Mouse (Mus musculus): Measurements from ENCODE around the gene Mrpl40.
"Not testable (repeated sequence)": the region's sequence is repeated elsewhere in the genome, so short reads cannot be mapped to it uniquely, and the experiment has no call there.

Mrpl40 gene

DNA sequence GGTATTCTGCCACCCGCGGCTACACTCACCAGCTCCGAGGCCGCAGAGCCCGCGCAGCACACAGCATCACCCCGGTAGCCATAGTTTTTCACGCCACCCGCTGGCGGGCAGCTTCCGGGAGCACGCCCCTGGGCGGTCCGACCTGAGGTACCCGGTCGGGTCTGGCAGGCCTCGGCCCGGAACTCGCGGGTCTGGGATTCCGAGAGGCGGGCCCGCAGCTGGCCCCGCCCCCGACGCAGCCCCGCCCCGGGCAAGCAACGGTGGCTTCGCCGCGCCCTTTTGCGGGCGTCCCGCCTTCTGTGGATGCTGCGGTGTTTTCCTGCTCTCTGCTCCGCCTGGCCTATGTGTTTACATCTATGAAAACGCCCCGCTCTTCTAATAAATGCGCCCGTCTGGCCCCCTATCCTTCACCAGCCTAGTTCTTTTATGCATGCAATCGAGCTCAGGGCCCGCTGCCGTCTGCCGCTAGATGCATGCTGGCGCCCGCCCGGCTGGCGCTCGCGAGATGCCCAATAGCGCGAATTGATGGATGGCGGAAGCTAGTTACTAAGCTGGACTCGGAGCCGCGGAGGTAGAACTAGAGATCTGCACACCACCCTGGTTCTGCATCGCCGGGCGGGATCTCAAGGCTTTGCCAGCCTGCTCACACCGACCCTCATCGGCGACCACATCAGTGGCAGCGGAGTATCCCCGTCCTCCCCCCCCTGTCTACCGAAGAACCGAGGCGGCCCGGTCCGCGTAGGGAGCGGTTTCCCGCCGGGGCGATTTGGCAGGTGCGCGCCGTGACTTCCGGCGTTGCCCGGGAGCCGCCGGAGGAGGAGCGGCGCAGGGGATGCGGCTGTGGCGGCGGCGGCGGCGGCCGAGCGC is at the start of gene Mrpl40, which contains the start of gene Hira:
TSS of gene Mrpl40 (minus strand) at position 421 of the 867 bp plus-strand sequence.
TSS of gene Hira (plus strand) at position 596 of the 867 bp plus-strand sequence.
- DNase-seq = peak; percentile 91 to 93

- no peak for DNase-seq
Measured at GRCm38 (mm10) chr16:18921771-18922170, 45.1 kb upstream of the Mrpl40 start.

DNA sequence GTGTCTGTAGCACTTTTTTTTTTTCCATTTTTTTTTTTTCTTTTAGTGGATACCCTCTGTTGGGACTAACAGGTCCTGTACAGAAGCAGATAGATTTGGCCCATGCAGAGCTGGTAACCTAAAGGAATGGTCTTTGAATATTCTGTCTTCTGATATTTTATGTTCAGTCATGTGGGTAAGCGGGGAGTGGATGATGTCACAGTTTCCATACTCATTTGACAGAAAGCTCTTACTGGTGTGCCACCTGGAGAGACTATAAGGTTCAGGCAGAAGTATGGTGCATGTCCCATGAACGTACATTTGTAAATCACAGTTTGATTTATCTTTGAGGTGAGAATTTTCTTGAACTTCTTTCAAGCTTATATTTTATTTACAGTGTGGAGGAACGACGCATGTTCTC is 39.4 kb upstream of the Mrpl40 start:
- DNase-seq = no peak

DNA sequence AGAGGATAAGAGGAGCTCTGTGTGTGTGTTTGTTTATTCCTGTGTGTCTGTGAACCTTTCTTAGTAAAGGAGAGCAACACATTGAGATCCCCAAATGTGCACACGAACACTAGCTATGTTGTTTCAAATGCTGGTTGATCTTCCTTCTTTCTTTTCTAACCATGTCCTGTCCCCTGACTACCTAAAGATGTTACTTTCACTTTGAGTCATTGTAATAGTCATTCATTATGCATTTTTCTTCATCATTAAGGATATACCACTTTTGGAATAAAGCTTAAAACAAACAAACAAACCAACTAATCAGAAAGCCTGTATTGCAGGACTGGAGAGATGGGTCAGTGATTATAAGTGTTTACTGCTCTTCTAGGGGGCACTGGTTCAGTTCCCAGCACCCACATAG is 29.0 kb upstream of the Mrpl40 start:
- DNase-seq = no peak

DNA sequence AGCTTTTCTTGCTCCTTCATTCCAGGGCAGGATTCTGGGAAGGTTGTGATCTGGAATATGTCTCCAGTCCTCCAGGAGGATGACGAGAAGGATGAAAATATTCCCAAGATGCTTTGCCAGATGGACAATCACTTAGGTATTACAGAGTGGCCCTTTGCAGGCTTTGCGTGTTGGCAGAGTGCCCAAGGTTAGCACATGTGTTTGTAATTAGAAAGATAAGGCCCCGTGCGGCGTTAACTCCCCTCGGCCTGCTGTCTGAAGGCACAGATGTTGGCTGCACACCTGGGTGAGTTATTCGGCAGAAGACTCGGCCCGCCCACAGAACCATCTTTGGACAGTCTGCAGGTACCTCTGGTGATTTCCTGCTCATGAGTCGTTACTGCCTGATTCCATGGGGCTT is 19.8 kb upstream of the Mrpl40 start:
- DNase-seq = no peak

DNA sequence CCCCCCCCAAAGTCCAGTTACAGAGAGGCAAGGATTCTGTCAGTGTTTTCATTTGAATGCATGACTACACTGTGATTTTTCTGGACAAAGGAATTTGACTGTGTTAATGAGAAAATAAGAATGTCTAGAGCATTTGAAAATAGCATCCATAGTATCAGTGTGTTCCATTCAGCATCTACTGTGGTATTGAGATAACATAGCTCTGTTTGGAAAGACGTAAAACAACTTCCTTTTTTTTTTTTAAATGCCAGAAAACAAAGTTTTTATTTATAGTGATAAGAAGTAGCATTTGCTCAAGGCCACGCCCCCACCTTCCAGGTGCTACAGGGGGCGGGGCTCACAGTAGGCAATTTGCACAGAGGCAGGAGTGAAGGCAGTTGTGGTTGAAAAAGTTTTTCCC is 18.6 kb upstream of the Mrpl40 start:
- DNase-seq = no peak

DNA sequence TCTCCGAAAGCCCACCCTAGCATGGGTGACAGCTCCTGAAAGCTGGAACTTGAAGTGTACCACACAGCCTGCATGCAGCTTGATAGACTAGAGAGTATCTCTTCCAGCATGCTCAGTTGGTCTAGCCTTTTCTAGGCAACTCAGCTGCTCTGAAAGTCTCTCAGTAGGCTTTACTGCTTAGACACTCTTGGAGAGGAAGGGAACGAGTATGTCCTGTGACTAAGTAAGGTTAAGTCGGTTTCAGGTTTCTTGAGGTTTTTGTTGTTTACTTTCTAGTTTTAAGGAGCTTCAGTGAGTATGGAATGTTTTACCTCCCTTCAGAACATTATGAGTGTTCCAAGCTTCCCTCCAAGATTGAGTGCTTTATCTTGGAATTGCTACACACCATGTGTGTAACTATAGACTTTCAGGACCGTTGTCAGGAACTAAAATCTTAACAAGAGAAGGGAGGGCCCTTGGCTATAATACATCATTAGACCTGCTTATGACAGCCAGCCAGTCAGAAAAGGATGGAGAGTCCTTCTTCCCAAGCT is 17.2 kb upstream of the Mrpl40 start:
- no peak for DNase-seq

DNA sequence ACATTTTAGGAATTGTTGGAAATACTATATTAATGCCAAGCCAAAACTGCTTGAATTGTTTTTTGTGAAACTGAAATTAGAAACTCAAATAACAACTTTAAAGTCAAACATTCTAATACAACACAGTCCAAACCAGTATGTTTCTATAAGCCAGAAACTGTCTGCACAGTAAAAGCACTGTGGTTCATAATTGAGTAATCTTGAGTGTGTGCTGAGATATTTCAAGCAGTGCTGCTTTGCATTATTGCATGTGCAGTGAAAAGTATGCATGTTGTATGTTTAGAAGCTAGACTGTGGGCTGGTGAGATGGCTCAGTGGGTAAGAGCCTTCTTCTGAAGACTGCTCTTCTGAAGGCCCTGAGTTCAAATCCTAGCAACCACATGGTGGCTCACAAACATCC is 7.4 kb upstream of the Mrpl40 start:
- no peak for DNase-seq

DNA sequence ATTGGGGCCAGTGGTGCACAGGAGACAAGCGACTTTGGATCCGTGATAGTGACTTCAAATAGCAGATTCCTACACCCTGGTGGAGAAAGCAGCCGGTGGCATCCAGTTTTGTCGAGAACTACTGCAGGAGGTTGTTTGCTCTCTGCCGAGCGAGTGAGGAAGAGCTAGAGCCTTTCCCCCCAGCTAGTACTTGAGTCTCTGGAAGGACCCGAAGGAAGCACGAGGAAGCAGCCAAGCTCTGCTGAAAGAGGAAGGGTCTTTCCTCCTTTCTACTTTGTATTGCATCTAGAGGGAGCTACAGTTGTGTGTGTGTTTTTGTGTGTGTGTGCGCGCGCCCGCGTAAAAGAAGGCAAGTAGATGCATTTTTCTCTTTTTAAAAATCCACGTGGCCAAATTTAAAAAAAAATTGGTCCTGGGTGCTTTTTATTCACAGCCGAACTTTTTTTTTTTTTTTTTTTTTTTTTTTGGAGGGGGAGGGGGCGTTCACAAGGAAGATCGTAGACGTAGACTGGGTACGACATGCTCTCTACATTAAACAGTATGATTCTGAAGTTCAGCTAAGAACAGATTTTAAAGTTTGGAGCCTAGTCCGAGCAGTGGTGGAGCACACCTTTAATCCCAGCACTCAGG is 1.5 kb upstream of the Mrpl40 start:
- no peak for DNase-seq

- DNase-seq = peak; percentile 53 to 72
Measured at GRCm38 (mm10) chr16:18877386-18878090, 876 bp upstream of the Mrpl40 start.

DNA sequence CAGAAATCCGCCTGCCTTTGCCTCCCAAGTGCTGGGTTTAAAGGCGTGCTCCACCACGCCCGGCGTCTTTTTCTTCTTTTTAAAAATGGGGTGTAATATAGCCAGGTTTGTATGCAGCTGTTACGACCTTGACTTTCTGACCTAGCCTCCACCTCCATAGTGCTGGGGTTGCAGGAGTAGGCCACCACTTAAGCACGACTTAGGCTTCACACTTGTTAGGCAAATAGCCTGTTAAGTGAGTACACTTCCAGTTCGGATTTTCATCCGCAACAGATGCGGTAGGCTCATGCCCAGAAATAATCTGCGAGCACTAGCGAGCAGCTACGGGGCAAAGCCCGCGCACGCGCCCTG is 596 bp downstream of the Mrpl40 start:
- DNase-seq = no peak

- not testable (repeated sequence) for DNase-seq
Measured at GRCm38 (mm10) chr16:18870495-18870894, 6.2 kb downstream of the Mrpl40 start.

DNA sequence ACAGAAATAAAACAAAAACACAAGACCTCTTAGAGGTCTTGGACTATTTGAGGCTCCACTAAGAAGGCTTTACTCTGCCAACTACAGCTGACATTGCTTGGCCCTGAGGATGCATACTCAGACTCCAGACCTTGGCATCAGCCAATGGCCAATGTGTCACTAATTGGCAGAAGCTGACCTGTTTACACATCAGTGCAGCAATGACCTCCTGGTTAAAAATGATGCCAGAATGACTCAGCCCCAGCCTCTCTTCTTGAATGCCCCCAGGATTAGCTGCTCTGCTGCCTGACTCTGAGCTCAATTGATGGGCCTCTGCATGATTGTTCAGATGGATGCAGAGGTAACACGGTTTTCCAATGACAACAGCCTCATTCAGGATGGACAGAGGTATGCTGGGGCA is 16.5 kb downstream of the Mrpl40 start:
- DNase-seq = no peak

GRCm38 (mm10) chr16:18858551-18858950 is 18.1 kb downstream of the Mrpl40 start:
- no peak for DNase-seq

- DNase-seq = not testable (repeated sequence)
Measured at GRCm38 (mm10) chr16:18849521-18850190, 27.0 kb downstream of the Mrpl40 start.

GRCm38 (mm10) chr16:18846301-18846820 is 30.3 kb downstream of the Mrpl40 start:
- no peak for DNase-seq

- DNase-seq = no peak
Measured at GRCm38 (mm10) chr16:18838346-18838745, 38.3 kb downstream of the Mrpl40 start.

DNA sequence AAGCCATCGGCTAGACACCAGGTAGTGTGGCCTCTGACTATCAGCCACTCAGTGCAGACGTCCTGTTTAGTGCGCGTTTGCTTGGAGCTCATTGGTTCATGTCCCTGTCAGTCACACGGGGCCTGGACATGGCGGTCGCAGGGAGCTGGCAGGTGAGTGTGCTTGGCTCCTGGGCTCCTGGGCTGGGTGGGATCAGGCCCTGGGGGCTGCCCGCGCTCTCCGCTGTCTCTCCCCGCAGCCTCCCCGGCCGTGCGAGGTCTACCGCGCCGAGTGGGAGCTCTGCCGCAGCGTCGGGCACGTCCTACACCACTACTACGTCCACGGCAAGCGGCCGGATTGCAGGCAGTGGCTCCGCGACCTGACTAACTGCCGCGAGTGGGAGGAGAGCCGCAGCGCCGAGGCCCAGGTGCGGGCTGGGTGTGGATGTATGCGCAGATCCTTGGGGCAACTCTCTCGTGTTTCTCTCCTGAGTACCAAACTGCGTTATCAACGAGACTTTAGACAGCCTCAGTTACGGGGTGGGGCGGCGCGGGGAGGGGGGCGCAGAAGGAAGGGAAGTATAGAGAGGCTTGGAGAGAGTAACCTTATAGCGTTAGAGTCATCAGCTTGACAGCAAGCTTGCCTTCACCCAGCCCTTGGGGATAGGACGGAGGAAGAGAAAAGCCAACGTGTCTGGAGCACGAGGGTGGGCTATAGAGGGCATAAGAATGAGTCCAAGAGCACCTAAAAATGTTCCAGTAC is 40.0 kb downstream of the Mrpl40 start, which contains the start of the genes 2510002D24Rik and Gm28539:
TSS of gene 2510002D24Rik (plus strand) at position 111 of the 741 bp plus-strand sequence.
TSS of gene Gm28539 (plus strand) at position 117 of the 741 bp plus-strand sequence.
- peak; percentile 81 to 92 for DNase-seq

DNA sequence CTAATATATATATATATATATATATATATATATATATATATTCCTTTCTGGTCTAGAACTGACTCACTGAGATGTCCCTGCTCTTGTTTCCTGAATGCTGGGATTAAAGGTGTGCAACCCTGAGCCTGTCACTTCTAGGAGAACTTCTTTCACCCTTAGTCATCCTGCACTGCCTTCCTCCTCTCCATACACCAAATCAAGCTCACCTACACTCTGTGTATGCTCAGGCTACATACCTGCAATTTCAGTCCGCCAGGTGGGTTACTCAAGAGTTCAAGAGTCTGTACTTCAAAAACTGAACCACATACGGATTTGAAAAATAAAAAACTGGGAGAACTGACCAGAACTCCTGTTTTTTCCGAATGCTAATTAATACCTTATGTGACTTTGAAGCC is 40.6 kb downstream of the Mrpl40 start:
- no peak for DNase-seq

GRCm38 (mm10) chr16:18833486-18833885 is 43.2 kb downstream of the Mrpl40 start:
- DNase-seq = no peak

- DNase-seq = no peak
Measured at GRCm38 (mm10) chr16:18829102-18829501, 47.6 kb downstream of the Mrpl40 start.

GRCm38 (mm10) chr16:18828630-18829029 is 48.0 kb downstream of the Mrpl40 start:
- no peak for DNase-seq

All from thymus, adult 18-20 months (tissue).